Mouse (Mus musculus) gastrocnemius, adult 2 months (tissue): Measurements from ENCODE around the gene Fam13c. TPM values are rescaled to one million over a fixed set of nuclear protein-coding genes. Genes with fewer than 3 reads are reported as not detected.

Experiments
- DNase-seq: peaks from one replicate; pipeline ENCODE4 v3.0.0; 2022
- H3K27ac ChIP-seq: fragments of 200-600 bp; 2 replicates; pipeline ENCODE4 v1.8.1; 2022; ENCODE audit warnings: mild to moderate bottlenecking
- H3K4me3 ChIP-seq: fragments of 200-600 bp; 2 replicates; pipeline ENCODE4 v1.8.1; 2022; ENCODE audit warnings: mild to moderate bottlenecking, moderate library complexity
- CTCF ChIP-seq: fragments of 200-600 bp; IDR thresholded peaks from 2 replicates; pipeline ENCODE4 v1.8.1; 2022; ENCODE audit warnings: antibody characterized with exemption, mild to moderate bottlenecking, moderate library complexity
- intact Hi-C: fragments of 180-260 bp; cut with DNase I; formaldehyde crosslinking; loops from one replicate; pipeline ENCODE4 v1.15.1; 2025
- total RNA-seq, 2 experiments: library from RNA; stranded (reverse); gene quantifications; 2 replicates each; pipeline ENCODE4 v1.2.3; 2021

The Fam13c gene
- total RNA-seq, 2 experiments from 2014 or later = 5.2 to 7.0 TPM

DNA sequence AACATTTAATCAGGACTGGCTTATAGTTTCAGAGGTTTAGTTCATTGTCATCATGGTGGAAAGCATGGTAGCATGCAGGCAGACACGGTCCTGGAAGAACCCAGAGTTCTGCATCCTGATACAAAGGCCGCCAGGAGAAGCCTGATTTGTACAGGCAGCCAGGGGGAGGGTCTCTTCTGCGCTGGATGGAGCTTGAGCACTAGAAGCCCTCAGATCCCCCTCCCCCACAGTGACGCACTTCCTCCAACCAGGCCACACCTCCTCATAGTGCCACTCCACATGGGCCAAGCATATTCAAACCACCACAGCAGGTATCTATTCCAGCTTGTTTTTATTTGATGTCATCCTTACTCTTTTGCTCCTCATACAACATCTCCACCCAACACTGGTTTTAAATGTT, 3.6 kb upstream of the Fam13c start:
- TF ChIP-seq CTCF = no peak
- no peak for DNase-seq
- intact Hi-C loops = no loop called here
- Histone ChIP-seq H3K27ac (peak overlapping the region; percentile 59), H3K4me3 (no peak overlapping the region)

DNA sequence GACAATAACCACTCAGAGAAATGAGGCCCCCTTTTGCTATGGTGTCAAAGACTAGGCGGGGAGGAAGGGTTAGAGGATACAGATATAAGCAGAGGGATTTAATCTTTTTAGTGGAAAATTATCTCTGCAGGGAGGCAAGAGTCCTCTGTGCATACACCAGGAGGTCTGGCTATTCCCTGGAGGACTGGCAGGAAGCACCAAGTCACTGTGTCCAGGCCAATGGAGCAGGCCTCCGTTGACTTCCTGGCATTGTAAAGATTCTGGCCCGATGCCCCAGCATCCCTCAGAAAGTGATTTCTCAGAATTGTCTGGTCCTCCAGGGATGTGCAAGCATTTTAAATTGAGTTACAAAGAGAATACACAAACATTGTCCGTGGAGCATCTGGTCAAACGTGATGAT, 3.0 kb upstream of the Fam13c start:
- peak; percentile 62 for DNase-seq
- intact Hi-C loops = no loop called here
- no peak for TF ChIP-seq CTCF
- Histone ChIP-seq H3K27ac (peak overlapping the region; percentile 60), H3K4me3 (no peak overlapping the region)

DNA sequence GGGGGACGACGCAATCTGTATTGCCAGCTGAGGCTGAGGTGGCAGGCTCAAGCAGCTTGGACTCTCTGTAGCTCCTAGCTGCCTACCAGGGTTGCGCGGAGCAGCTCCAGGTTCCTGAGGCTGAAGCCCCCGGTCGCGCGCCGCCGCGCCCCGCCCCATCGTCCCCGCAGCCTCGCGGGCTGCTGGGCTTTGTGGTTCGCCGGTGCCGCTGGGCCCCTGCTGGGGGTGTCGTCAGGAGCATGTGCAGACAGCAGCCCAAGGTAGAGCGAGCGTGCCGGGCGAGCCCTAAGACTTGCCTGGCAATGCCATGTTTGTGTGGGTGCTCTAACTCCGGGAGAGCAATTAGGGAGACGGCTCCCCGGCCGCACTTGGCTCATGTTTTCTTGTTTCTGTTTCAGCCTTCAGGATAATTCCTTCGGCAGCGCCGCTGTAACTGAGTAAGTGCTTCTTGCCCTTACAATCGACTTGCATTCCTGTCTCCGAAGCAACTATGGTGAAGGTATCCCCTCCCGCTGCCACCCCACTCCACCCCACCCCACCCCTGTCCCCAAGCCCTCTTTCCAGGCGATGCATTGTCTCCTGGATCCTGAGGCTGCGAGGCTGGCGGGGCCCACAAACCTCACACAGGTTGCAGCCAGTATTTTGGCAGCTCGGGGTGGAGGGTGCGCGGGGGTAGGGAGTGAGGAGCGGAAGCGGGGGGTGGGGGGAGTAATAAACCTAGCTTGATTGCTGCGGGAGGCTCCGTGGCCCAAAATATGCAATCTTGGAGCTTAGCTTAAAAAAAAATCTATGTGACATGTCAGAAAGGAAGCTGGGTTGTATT, 569 bp downstream of the Fam13c start:
- TF ChIP-seq CTCF = no peak; the same call in 1 of the 2 replicates
- peak overlapping the region; percentile 94 for H3K4me3 ChIP-seq
- intact Hi-C loops = loop anchor here (1.0 to 5.0 kb wide), 3 partner anchors 36 to 101 kb away; no protein-coding TSS in a partner anchor
- peak overlapping the region; percentile 92 for H3K27ac ChIP-seq
- DNase-seq = peak; percentile 72

DNA sequence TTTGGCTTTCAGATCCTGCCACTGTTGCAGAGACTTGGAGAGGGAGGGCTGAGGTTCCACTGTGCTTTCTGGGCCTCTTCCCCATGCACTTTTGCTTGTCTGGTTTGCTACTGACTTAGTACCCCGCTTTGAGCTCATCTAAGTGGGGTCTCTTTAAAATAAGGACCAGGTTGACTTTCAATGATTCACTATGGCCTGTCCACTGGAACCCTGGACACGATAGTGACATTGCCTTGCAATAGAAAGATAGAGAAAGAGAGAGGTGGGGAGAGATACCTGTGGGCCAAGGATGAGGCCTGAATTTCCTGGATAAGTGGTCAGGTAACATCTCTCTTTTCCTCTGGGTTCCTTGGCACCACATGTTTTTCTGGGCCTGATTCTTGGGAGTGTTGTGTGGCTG, 1.9 kb downstream of the Fam13c start:
- H3K4me3 ChIP-seq = peak overlapping the region; percentile 94
- intact Hi-C loops = loop anchor here (5.0 kb wide), 2 partner anchors 70 to 100 kb away; no protein-coding TSS in a partner anchor

DNA sequence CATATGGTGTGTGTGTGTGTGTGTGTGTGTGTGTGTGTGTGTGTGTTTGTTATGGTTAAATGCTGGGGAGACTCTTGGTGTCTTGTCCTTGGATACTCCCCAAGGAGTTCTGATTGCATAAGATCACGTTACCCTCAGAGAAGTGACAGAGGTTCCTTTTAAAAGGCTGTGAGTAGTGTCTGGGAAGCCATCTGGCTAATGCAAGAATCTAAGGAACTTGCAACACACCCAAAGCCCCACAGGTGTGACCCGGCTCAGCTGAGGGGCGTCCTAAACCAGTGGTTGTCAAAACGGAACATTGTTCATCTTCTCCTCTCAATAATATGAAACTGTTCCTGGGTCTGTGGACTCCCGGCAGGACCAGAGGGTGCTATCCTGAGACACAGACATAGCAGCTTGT, 2.3 kb downstream of the Fam13c start:
- H3K27ac ChIP-seq = peak overlapping the region; percentile 32
- no peak for TF ChIP-seq CTCF
- DNase-seq = no peak
- no peak overlapping the region for H3K4me3 ChIP-seq
- intact Hi-C loops = loop anchor here (5.0 kb wide), 2 partner anchors 70 to 100 kb away; no protein-coding TSS in a partner anchor

More for the DNA sequence above, 1.9 kb downstream of the Fam13c start:
- peak overlapping the region; percentile 92 for H3K27ac ChIP-seq
- no peak for DNase-seq
- TF ChIP-seq CTCF = no peak

DNA sequence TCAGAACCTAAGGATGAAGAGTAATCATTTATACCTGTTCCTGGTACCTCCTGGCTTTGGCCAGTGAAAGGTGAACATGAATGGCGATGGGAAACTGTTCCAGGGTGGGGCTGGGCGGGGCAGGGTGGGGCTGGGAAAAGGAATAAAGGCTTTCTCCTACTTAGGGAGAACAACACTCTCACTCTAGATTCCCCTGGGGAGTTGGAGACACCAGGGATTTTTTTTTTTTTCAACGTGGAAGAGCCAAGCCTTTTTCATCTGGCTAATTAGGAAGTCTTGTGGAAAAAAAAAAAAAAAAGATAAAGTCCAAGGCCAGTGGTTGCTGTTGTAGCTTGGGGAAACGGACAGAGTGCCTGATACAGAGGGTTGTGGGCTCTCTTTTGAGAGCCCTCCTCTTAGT, 7.5 kb downstream of the Fam13c start:
- intact Hi-C loops = no loop called here
- DNase-seq = no peak
- H3K4me3 ChIP-seq = no peak overlapping the region
- H3K27ac ChIP-seq = no peak overlapping the region
- TF ChIP-seq CTCF = no peak

DNA sequence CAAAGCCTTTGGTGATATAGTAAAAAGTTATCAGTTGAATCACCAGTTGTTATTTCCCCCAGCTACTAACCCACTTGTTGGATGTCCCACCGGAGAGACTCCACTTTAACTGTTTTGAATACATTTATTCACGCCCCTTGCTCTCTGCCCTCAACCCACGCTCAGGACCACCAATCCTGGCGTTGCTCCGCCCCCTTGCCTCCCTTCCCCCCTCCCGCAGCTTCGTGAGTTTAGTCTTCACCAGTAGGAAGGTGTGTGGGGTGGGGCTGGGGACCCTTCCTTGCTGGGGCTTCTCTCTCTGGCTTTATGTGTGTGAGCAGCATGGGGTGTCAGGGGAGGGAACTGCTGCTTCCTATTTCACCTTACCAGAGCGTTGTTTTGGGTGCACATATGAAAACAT, 8.9 kb downstream of the Fam13c start:
- TF ChIP-seq CTCF = no peak
- intact Hi-C loops = no loop called here
- H3K4me3 ChIP-seq = no peak overlapping the region

DNA sequence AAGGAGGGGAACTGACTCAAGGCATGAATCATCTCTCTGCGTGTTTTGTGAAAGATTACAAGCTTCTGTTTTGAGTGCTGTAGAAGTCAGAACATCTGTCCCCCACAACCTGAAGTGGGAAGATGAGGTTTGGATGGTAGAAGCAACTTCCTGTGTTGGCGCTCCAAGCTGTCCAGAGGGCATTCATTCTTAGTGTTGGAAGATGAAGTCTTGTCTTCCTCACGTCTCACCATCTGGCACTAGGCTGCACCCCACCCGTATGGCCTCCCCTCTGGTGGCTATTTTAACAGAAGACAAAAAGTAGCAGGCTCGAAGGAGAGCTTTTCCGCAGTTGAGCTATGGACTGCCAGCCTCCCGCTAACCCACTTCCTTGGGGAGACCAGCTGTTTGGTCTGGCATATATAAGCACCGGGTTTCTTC, 15.6 kb downstream of the Fam13c start:
- DNase-seq = no peak
- TF ChIP-seq CTCF = no peak
- no peak overlapping the region for H3K4me3 ChIP-seq
- intact Hi-C loops = no loop called here
- no peak overlapping the region for H3K27ac ChIP-seq

More for the DNA sequence above, 8.9 kb downstream of the Fam13c start:
- no peak overlapping the region for H3K27ac ChIP-seq
- DNase-seq = no peak

DNA sequence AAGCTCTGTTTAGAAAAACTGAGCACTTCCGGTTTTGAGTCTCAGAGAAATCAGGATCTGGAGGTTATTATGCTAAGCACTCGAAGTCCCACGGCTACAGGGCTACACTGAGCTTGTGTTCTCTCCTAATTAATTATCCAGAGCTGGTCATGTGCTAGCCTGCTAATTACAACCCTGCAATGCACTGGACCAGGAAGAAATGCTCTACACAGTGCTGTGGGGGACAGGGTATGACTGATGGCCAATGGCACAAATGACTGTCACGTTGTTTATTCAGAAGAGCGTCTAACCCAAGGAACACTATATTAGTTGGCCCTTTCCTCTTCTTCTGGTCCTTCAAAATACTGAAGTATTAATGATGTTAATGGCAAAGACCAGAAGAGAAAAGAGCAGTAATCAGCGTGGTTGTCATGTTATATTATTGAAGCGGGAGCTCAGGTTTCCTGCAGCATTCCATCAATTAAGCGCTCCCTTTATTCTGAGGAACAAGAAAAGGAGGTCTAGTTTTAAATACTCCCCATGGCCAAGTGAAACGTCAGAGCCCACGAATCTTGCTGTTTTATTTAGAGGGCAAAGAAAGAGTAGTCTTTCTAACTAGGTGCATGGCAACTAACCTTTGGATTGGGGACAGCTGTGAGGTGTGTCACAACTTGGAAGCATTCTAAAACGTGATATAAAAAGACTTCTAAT, 18.4 kb downstream of the Fam13c start:
- Histone ChIP-seq H3K27ac (no peak overlapping the region), H3K4me3 (no peak overlapping the region)
- no peak for DNase-seq
- intact Hi-C loops = no loop called here
- no peak for TF ChIP-seq CTCF

DNA sequence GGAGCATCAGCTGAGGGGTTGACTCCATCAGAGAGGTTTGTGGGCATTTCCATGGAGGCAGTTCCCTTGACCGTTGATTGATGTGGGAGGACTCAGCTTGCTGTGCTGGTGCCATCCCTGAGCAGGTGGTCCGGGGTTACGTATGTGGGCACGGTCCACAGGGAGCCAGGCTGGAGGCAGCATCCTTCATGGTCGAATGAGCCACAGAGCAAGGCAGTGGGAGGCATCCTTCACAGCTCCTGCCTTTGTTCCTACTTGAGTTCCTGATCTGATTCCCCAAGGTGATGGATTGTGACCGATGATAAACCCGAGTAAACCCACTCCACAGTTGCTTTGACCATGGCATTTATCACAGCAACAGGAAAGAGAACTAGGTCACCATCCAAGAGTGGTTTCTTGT, 25.4 kb downstream of the Fam13c start:
- H3K27ac ChIP-seq = no peak overlapping the region
- intact Hi-C loops = no loop called here
- no peak for DNase-seq
- no peak overlapping the region for H3K4me3 ChIP-seq
- TF ChIP-seq CTCF = no peak

DNA sequence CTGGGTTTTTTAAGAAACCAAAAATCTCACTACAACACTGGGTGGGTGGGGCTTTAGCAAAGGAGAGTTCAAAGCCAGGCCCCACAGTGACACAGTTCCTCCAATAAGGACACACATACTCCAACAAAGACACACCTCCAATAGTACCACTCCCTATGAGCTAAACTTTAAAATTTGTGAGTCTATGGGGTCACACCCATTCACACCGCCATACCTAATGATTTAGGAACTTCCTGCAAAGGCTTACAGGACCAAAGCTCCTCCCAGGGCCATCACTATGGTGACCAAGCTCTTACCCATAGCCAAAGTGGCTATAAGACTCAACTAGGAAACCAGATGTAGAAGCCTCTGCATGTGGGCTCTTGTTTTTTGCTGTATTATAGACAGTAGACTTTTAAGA, 30.6 kb downstream of the Fam13c start:
- intact Hi-C loops = no loop called here
- Histone ChIP-seq H3K27ac (no peak overlapping the region), H3K4me3 (no peak overlapping the region)
- no peak for DNase-seq
- no peak for TF ChIP-seq CTCF

DNA sequence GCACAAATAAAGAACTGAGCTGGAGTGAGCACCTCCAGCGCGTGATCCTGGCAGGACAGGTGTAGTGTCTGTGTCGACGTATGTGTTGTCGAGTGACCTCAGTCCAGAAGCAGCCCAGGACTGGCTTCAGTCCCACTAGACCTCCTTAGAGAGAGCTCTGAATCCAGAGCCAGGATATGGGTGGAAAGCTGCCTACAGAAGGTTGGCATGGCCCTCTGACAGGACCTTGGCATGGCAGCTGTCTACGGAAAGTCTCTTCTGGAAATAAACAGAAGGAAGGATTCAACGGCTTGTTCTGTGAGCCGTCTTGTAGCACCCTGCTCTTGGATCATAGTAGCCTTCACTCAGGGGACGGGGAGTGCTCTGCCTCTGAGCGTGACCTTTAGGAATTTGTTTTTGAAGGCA, 37.5 kb downstream of the Fam13c start:
- no peak for TF ChIP-seq CTCF

DNA sequence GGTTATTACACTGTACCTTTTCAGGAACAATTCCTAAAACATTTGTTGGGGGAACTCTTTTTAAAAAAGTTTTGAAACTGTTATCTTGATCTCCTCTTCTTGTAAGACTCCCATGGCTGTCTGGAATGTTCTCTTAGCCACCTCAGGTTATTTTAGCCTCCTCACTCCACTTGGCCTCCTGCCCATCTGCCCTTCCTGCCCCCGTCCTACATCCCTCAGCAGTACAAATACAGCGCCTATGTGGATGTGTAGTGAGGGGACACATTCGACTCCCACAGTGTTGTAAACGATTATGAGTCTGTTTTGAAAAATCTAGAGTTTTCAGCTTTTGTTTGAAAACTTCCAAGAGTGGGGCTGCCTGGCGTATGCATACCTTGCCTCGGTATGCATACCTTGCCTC, 43.5 kb downstream of the Fam13c start:
- H3K27ac ChIP-seq = peak overlapping the region; percentile 54
- peak; percentile 46 for DNase-seq
- no peak for TF ChIP-seq CTCF
- intact Hi-C loops = no loop called here
- no peak overlapping the region for H3K4me3 ChIP-seq

More for the DNA sequence above, 37.5 kb downstream of the Fam13c start:
- peak overlapping the region; percentile 86 for H3K27ac ChIP-seq
- intact Hi-C loops = loop anchor here (1.0 kb wide), 1 partner anchor 36 kb away; no protein-coding TSS in a partner anchor
- H3K4me3 ChIP-seq = 0 out of 2 replicates have a peak overlapping the region, but pooled peaks have one; percentile 5
- peak; percentile 87 for DNase-seq
